Mouse (Mus musculus): ENCODE results near the gene Gabarapl1. TPM values are rescaled to one million over a fixed set of nuclear protein-coding genes. Genes with fewer than 3 reads are reported as not detected.
A peak's percentile ranks its signal among the peaks of the same experiment; 100 is the strongest.
"Not testable (repeated sequence)": the region's sequence is repeated elsewhere in the genome, so short reads cannot be mapped to it uniquely, and the experiment has no call there.

Gene Gabarapl1
- 11.7 and 12.2 TPM in 2 replicates for polyA plus RNA-seq (2014; fragmentation: Nextera tagmentation; extraction: Ambion mirVana)

DNA sequence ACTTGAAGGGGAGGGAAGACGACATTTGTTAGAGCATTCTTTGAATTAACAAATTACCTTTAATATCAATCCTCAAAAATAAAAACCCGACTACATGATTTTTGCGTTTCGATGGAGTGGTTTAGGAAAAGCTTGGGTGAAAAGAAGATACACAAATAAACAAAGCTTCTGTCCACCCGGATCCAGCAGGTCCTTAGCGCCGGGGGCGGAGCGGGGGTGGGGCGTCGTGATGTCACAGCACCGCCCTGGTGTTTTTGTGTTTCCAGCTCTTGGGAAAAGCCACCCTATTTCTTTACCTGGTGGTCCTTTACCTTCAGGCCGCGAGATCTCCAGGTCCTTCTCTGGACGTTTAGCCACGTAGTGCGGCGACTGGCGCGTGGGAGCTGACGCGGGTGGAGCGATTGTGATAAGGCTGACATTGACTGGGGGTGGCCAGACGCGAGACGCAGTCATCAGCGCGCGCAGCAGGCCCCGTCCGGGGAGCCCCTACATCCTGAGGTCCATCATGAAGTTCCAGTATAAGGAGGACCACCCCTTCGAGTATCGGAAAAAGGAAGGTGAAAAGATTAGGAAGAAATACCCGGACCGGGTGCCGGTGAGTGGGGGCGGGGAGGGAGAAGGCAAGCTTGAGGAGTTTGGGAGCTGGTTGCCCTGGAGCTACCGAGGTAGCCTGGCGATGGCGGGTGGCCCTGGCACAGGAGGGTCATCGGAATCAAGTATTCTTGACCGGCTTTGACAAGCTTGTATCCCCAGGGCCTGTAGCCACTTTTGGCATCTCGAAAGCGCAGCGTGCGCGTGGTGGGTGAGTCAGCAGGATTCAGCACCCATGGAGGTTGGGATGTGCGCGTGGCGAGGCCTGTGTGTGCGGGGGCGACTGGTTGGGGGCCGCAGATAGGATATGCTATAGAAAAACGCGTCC is at the start of gene Gabarapl1:
Gene Gabarapl1, plus strand, starts transcription at position 219 of the 919 bp plus-strand sequence.
- no peak within 1 kb of the TSS for H3K27ac ChIP-seq (replicated peaks; ENCODE audit: low read depth, low read length)
- H3K27me3 ChIP-seq (ENCODE audit: control insufficient read depth, insufficient read depth, low read length): no peaks in the 10 kb centered on the region
- peak within 1 kb of the TSS; percentile 76 for H3K9ac ChIP-seq (ENCODE audit: low read length)
- under 1% methylated on average over 55 of the region's 55 CpGs for WGBS
- H3K36me3 ChIP-seq (ENCODE audit: control insufficient read depth, insufficient read depth, low read length): no peaks in the 10 kb centered on the region
- H3K4me2 ChIP-seq (ENCODE audit: low read depth, severe bottlenecking): peak within 1 kb of the TSS; percentile 90
- DNase-seq (ENCODE audit: low spot score) (peak; percentile 86), ATAC-seq (ENCODE audit: insufficient number of reproducible peaks, low FRiP score, low TSS enrichment, low read depth) (peak; percentile 84)
- no peaks in the 10 kb centered on the region for H3K9me3 ChIP-seq (ENCODE audit: control insufficient read depth, low read length)
- peak within 1 kb of the TSS; percentile 74 for H3K4me3 ChIP-seq (ENCODE audit: low read depth, low read length)
- H3K4me1 ChIP-seq (ENCODE audit: control insufficient read depth, insufficient read depth, low read length): peaks cover 6% of the 10 kb centered on the region; the same call in 1 of the 2 replicates

GRCm38 (mm10) chr6:129494924-129495323 is 38.0 kb upstream of the Gabarapl1 start:
- no peaks in the 10 kb centered on the region for H3K27me3 ChIP-seq (ENCODE audit: control insufficient read depth, insufficient read depth, low read length)
- no peak overlapping the region for H3K4me3 ChIP-seq (ENCODE audit: low read depth, low read length)
- no peak for DNase-seq (ENCODE audit: low spot score)
- no peaks in the 10 kb centered on the region for H3K9me3 ChIP-seq (ENCODE audit: control insufficient read depth, low read length)
- no peak overlapping the region for H3K27ac ChIP-seq (replicated peaks; ENCODE audit: low read depth, low read length)
- H3K36me3 ChIP-seq (ENCODE audit: control insufficient read depth, insufficient read depth, low read length): no peaks in the 10 kb centered on the region
- no peak for ATAC-seq (ENCODE audit: insufficient number of reproducible peaks, low FRiP score, low TSS enrichment, low read depth)
- 80% methylated on average over 4 of the region's 4 CpGs for WGBS
- H3K4me1 ChIP-seq (ENCODE audit: control insufficient read depth, insufficient read depth, low read length): no peaks in the 10 kb centered on the region
- no peak overlapping the region for H3K4me2 ChIP-seq (ENCODE audit: low read depth, severe bottlenecking)
- no peak overlapping the region for H3K9ac ChIP-seq (ENCODE audit: low read length)

GRCm38 (mm10) chr6:129497345-129498218 is 35.4 kb upstream of the Gabarapl1 start:
- Histone ChIP-seq H3K9ac (ENCODE audit: low read length) (no peak overlapping the region), H3K27ac (replicated peaks; ENCODE audit: low read depth, low read length) (no peak overlapping the region), H3K4me2 (ENCODE audit: low read depth, severe bottlenecking) (no peak overlapping the region), H3K4me3 (ENCODE audit: low read depth, low read length) (no peak overlapping the region), H3K9me3 (ENCODE audit: control insufficient read depth, low read length) (no peaks in the 10 kb centered on the region), H3K36me3 (ENCODE audit: control insufficient read depth, insufficient read depth, low read length) (no peaks in the 10 kb centered on the region), H3K4me1 (ENCODE audit: control insufficient read depth, insufficient read depth, low read length) (no peaks in the 10 kb centered on the region), H3K27me3 (ENCODE audit: control insufficient read depth, insufficient read depth, low read length) (no peaks in the 10 kb centered on the region)
- 89% methylated on average over 3 of the region's 3 CpGs for WGBS
- DNase-seq (ENCODE audit: low spot score) (no peak), ATAC-seq (ENCODE audit: insufficient number of reproducible peaks, low FRiP score, low TSS enrichment, low read depth) (no peak)

DNA sequence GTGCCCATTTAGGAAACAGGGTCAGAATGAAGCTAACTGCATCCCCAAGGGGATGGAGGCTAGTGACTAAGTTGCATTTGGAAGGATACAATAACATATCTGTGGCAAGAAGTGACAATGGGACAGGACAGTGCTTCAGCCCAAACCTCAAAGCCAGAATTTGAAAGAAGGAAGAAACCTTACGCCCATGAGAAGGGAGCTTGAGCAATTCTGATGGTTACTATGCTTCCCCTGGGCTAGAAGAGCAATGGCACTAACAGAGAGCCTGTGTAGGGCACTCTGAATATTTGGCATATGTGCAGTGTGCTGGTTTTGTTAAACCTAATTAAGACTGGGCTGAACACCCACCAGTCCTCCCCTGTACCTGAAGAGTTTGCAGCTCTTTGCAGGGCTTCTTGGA is 33.4 kb upstream of the Gabarapl1 start:
- not testable (repeated sequence) for ATAC-seq (ENCODE audit: insufficient number of reproducible peaks, low FRiP score, low TSS enrichment, low read depth); H3K36me3 ChIP-seq (ENCODE audit: control insufficient read depth, insufficient read depth, low read length); H3K27ac ChIP-seq (replicated peaks; ENCODE audit: low read depth, low read length); H3K4me2 ChIP-seq (ENCODE audit: low read depth, severe bottlenecking); H3K9me3 ChIP-seq (ENCODE audit: control insufficient read depth, low read length); DNase-seq (ENCODE audit: low spot score); H3K4me3 ChIP-seq (ENCODE audit: low read depth, low read length); H3K4me1 ChIP-seq (ENCODE audit: control insufficient read depth, insufficient read depth, low read length); H3K9ac ChIP-seq (ENCODE audit: low read length); H3K27me3 ChIP-seq (ENCODE audit: control insufficient read depth, insufficient read depth, low read length)
- 90% methylated on average over 1 of the region's 1 CpGs for WGBS

DNA sequence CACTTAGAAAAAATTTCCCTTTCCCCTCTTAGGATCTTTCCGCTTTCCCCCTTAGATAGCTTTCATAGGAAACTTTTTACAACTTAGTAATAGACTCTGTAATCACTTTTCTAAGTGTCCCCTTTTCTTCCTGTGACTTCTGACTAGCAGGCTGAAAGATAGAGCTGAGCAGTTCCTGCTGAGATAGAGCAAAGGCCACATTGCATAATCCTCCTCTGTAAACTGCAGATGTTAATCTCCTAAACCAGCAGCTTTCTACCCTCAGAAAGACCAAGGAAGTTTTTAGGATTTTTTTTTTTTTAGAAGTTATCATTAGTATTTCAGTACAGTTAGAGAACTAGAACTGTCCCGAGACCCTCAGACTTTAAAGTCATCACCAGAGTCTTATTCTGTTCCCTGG is 29.5 kb upstream of the Gabarapl1 start:
- H3K4me2 ChIP-seq (ENCODE audit: low read depth, severe bottlenecking): no peak overlapping the region
- no peak for DNase-seq (ENCODE audit: low spot score)
- 84% methylated on average over 2 of the region's 2 CpGs for WGBS

DNA sequence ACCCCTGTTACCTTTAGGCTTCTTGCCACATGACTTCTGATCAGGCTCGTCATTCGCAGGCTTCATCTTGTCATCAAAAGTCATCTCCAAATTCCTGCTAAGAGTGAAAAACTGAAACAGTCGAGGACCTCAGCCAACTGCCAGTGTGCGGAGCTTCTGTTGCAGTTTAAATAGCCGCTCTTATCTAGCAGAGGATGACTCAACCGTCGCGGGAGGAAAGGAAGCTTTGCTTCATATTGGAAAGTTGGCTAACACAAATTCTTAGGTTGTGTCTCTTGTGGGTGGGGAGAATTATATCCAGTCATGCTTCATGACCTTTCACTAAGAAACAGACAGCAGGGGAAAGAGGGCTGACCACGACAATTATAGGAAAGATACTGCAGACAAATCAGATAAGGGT is 25.9 kb upstream of the Gabarapl1 start, which contains the start of gene Olr1:
Gene Olr1, minus strand, starts transcription at position 142 of the 400 bp plus-strand sequence.
- Histone ChIP-seq H3K27ac (replicated peaks; ENCODE audit: low read depth, low read length) (no peak within 1 kb of the TSS), H3K4me3 (ENCODE audit: low read depth, low read length) (no peak within 1 kb of the TSS), H3K9ac (ENCODE audit: low read length) (no peak within 1 kb of the TSS), H3K4me1 (ENCODE audit: control insufficient read depth, insufficient read depth, low read length) (no peaks in the 10 kb centered on the region), H3K36me3 (ENCODE audit: control insufficient read depth, insufficient read depth, low read length) (no peaks in the 10 kb centered on the region), H3K9me3 (ENCODE audit: control insufficient read depth, low read length) (no peaks in the 10 kb centered on the region; the same call in 1 of the 2 replicates), H3K4me2 (ENCODE audit: low read depth, severe bottlenecking) (no peak within 1 kb of the TSS), H3K27me3 (ENCODE audit: control insufficient read depth, insufficient read depth, low read length) (no peaks in the 10 kb centered on the region)
- WGBS: 88% methylated on average over 9 of the region's 9 CpGs
- DNase-seq (ENCODE audit: low spot score) (no peak), ATAC-seq (ENCODE audit: insufficient number of reproducible peaks, low FRiP score, low TSS enrichment, low read depth) (no peak)

More for the DNA sequence above, 29.5 kb upstream of the Gabarapl1 start:
- no peak for ATAC-seq (ENCODE audit: insufficient number of reproducible peaks, low FRiP score, low TSS enrichment, low read depth)
- no peaks in the 10 kb centered on the region for H3K36me3 ChIP-seq (ENCODE audit: control insufficient read depth, insufficient read depth, low read length)
- no peaks in the 10 kb centered on the region for H3K4me1 ChIP-seq (ENCODE audit: control insufficient read depth, insufficient read depth, low read length)
- no peaks in the 10 kb centered on the region for H3K27me3 ChIP-seq (ENCODE audit: control insufficient read depth, insufficient read depth, low read length)
- no peak overlapping the region for H3K4me3 ChIP-seq (ENCODE audit: low read depth, low read length)
- no peaks in the 10 kb centered on the region; the same call in 1 of the 2 replicates for H3K9me3 ChIP-seq (ENCODE audit: control insufficient read depth, low read length)
- no peak overlapping the region for H3K9ac ChIP-seq (ENCODE audit: low read length)
- no peak overlapping the region for H3K27ac ChIP-seq (replicated peaks; ENCODE audit: low read depth, low read length)

GRCm38 (mm10) chr6:129510120-129510911 is 22.6 kb upstream of the Gabarapl1 start:
- Histone ChIP-seq H3K9me3 (ENCODE audit: control insufficient read depth, low read length) (no peaks in the 10 kb centered on the region), H3K4me3 (ENCODE audit: low read depth, low read length) (no peak overlapping the region), H3K27ac (replicated peaks; ENCODE audit: low read depth, low read length) (no peak overlapping the region), H3K27me3 (ENCODE audit: control insufficient read depth, insufficient read depth, low read length) (no peaks in the 10 kb centered on the region), H3K36me3 (ENCODE audit: control insufficient read depth, insufficient read depth, low read length) (no peaks in the 10 kb centered on the region), H3K4me2 (ENCODE audit: low read depth, severe bottlenecking) (no peak overlapping the region), H3K4me1 (ENCODE audit: control insufficient read depth, insufficient read depth, low read length) (no peaks in the 10 kb centered on the region), H3K9ac (ENCODE audit: low read length) (no peak overlapping the region)
- 70% methylated on average over 6 of the region's 6 CpGs for WGBS
- DNase-seq (ENCODE audit: low spot score) (no peak), ATAC-seq (ENCODE audit: insufficient number of reproducible peaks, low FRiP score, low TSS enrichment, low read depth) (no peak)

All from limb, embryonic 11.5 days (tissue).